Mouse (Mus musculus): ENCODE measurements around the gene Olfr1373.

DNA sequence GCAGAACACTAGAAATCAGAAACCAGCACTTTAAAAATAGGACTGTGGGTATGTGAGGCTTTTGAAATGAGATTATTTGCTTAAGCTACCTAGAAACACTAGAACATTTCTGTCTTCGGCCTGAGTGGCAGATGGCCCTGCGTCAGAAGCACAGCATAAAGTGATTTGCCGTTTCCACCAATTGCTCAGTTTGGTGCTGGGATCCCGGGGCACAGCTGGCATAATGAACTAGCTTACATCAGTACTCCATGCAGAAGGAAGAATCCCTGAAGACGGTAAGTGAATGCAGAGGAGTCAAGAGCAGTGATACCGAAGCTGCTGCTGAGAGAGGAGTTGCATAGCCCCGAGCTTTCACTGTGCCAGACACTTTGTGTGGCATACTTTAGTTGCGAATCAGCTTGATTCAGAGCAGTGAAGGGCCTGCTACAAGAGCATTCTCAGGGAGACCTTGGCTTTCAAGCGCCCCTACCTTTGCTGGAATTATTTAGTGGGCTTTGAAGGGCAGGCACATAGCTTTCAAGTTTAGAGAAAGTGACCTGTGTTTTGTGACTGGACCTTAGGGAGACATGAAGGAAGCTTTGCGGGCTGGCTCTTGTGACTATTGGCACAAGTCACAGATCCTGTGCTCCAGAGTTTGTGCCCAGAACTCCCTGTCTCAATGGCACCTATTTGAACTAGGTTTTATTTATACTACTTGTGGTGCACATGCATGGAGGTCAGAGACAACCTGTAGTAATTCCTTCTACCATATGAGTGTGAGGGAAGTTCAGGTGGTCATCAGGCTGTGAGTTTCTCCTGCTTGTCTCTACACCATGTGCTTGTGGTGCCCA, 15.5 kb downstream of the Olfr1373 start:
- TF ChIP-seq POLR2A (IDR thresholded peaks at IDR 0.05; ENCODE audit: insufficient read depth, low read length) (no peak), EP300 (IDR thresholded peaks at IDR 0.05; ENCODE audit: insufficient read depth, low read depth, low read length) (no peak), CTCF (IDR thresholded peaks at IDR 0.05; ENCODE audit: low read depth, low read length) (no peak)

Data from ES-Bruce4 (cell line).